Mouse (Mus musculus) common myeloid progenitor, adult 5-6 weeks (primary cell): ENCODE results near the gene Lsm11. TPM values are rescaled to one million over a fixed set of nuclear protein-coding genes. Genes with fewer than 3 reads are reported as not detected.
A peak's percentile ranks its signal among the peaks of the same experiment; 100 is the strongest.

Experiments used
- ATAC-seq: replicated peaks from 2 replicates; pipeline ENCODE4 v1.8.0; 2016; ENCODE audit warnings: low read depth, mild to moderate bottlenecking, moderate TSS enrichment, inconsistent platforms; ENCODE audit not compliant: poor library complexity, severe bottlenecking
- total RNA-seq: library from RNA; stranded (forward); fragments of 200-1000, 187-1606 nt; gene quantifications from 2 replicates; pipeline ENCODE4 v1.2.3, GENCODE M21; 2017

Lsm11 gene
- total RNA-seq, result 3.2 and 4.1 TPM in 2 replicates

GRCm38 (mm10) chr11:45944643-45945156, at the start of gene Lsm11:
TSS of gene Lsm11 (minus strand) at chr11:45944935.
- peak; percentile 91 for ATAC-seq

GRCm38 (mm10) chr11:45992087-45992486, 47.4 kb upstream of the Lsm11 start:
- no peak for ATAC-seq

GRCm38 (mm10) chr11:45991604-45992003, 46.9 kb upstream of the Lsm11 start:
- ATAC-seq, result peak; percentile 36; the same call in 1 of the 2 replicates

GRCm38 (mm10) chr11:45980893-45981253, 36.1 kb upstream of the Lsm11 start:
- ATAC-seq, result no peak

- ATAC-seq, result peak; percentile 72
These were observed 35.5 kb upstream of the Lsm11 start, which contains the start of gene Sox30 for GRCm38 (mm10) chr11:45979946-45980892. TSS of gene Sox30 (plus strand) at chr11:45980310.

- no peak for ATAC-seq
These were observed 31.3 kb upstream of the Lsm11 start for GRCm38 (mm10) chr11:45976061-45976460.

- ATAC-seq, result no peak
These were observed 29.7 kb upstream of the Lsm11 start for GRCm38 (mm10) chr11:45974466-45974865.

GRCm38 (mm10) chr11:45973635-45974034, 28.9 kb upstream of the Lsm11 start:
- no peak for ATAC-seq

- ATAC-seq, result no peak
These were observed 23.7 kb upstream of the Lsm11 start for GRCm38 (mm10) chr11:45968466-45968865.

- no peak for ATAC-seq
These were observed 22.2 kb upstream of the Lsm11 start for GRCm38 (mm10) chr11:45966896-45967295.

GRCm38 (mm10) chr11:45960003-45960402, 15.3 kb upstream of the Lsm11 start:
- no peak for ATAC-seq

- no peak for ATAC-seq
These were observed 14.9 kb upstream of the Lsm11 start for GRCm38 (mm10) chr11:45959598-45959997.

GRCm38 (mm10) chr11:45955127-45955627, 10.4 kb upstream of the Lsm11 start, which contains the start of gene Thg1l:
TSS of gene Thg1l (minus strand) at chr11:45955494.
- peak; percentile 98 for ATAC-seq

GRCm38 (mm10) chr11:45947491-45947890, 2.8 kb upstream of the Lsm11 start:
- ATAC-seq, result no peak

- ATAC-seq, result no peak
These were observed 2.1 kb upstream of the Lsm11 start for GRCm38 (mm10) chr11:45946796-45947195.

GRCm38 (mm10) chr11:45943891-45944642, 668 bp downstream of the Lsm11 start:
- ATAC-seq, result peak; percentile 24; the same call in 1 of the 2 replicates

GRCm38 (mm10) chr11:45943108-45943705, 1.5 kb downstream of the Lsm11 start:
- ATAC-seq, result no peak

- no peak for ATAC-seq
These were observed 2.5 kb downstream of the Lsm11 start for GRCm38 (mm10) chr11:45942281-45942680.

- ATAC-seq, result peak; percentile 48; the same call in 1 of the 2 replicates
These were observed 5.8 kb downstream of the Lsm11 start for GRCm38 (mm10) chr11:45938917-45939316.

- ATAC-seq, result no peak
These were observed 7.3 kb downstream of the Lsm11 start for GRCm38 (mm10) chr11:45937478-45937877.
